ENCODE assay signal across 16 mouse cellular contexts in the genomic region with DNA sequence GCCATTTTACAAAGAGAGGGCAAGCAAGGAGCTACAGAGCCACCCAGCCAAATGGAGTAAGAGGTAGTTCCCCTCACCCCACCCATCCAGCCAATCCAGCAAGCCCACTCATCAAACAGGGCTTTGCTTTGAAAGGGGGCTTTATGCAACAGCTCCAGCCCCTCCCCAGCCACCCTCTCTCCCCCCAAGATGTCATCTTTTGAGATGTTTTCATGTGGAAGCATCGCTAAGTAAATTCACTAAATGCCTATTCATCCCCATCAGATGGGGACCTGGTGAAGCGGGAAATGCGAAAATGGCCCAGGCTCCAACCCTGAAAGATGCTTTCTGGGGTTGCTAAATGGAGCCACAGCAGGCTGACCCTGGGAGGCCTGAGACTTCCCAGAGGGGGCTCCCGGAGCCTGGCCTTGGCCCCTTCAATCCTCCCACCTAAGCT.
A peak's percentile ranks its signal among the peaks of the same experiment; 100 is the strongest.
DNase-seq lines count a peak whose midpoint lies in the region; ATAC-seq and TF ChIP-seq lines count a peak whose summit lies in the region.
"Had no signal": no experiment of that assay in that cellular context is flagged by ENCODE, and none has a peak within 500 bp of the region (broad histone marks: within the 10 kb centered on the region; RNA-seq: fewer than 3 reads in every experiment).

No protein-coding gene starts in this region.

- no peak overlapping the region for H3K4me3 ChIP-seq in left cerebral cortex, adult 2 months
- no peak overlapping the region for H3K4me3 ChIP-seq in forebrain, embryonic 13.5 days
- no peak overlapping the region for H3K4me3 ChIP-seq in hindbrain, embryonic 15.5 days
- H3K4me3 ChIP-seq in liver, embryonic 11.5 days (ENCODE audit: low read depth, low read length), result no peak overlapping the region
- H3K4me3 ChIP-seq: embryonic facial prominence, embryonic 13.5 days; liver, embryonic 13.5 days; stomach, embryonic 15.5 days had no signal

- no peak overlapping the region for H3K27ac ChIP-seq in left cerebral cortex, adult 2 months
- peak overlapping the region; percentile 67 for H3K27ac ChIP-seq in forebrain, embryonic 13.5 days
- H3K27ac ChIP-seq in hindbrain, embryonic 15.5 days (replicated peaks), result no peak overlapping the region
- H3K27ac ChIP-seq in liver, embryonic 11.5 days (ENCODE audit: low read depth, low read length), result no peak overlapping the region
- H3K27ac ChIP-seq: embryonic facial prominence, embryonic 13.5 days; kidney, postnatal 0 days; liver, embryonic 13.5 days; stomach, embryonic 15.5 days had no signal

- no peaks in the 10 kb centered on the region for H3K27me3 ChIP-seq in forebrain, embryonic 13.5 days
- no peaks in the 10 kb centered on the region for H3K27me3 ChIP-seq in hindbrain, embryonic 15.5 days
- no peaks in the 10 kb centered on the region for H3K27me3 ChIP-seq in liver, embryonic 11.5 days (replicated peaks; ENCODE audit: control insufficient read depth, insufficient read depth, low read length)
- H3K27me3 ChIP-seq: embryonic facial prominence, embryonic 13.5 days; liver, embryonic 13.5 days; Patski; stomach, embryonic 15.5 days had no signal

- no peak for TF ChIP-seq CTCF in left cerebral cortex, adult 2 months (IDR thresholded peaks at IDR 0.05)

- peaks cover 53% of the 10 kb centered on the region for H3K4me1 ChIP-seq in forebrain, embryonic 13.5 days
- peaks cover 26% of the 10 kb centered on the region for H3K4me1 ChIP-seq in hindbrain, embryonic 15.5 days (replicated peaks)
- H3K4me1 ChIP-seq in liver, embryonic 11.5 days (replicated peaks; ENCODE audit: control insufficient read depth, insufficient read depth, low read length), result no peaks in the 10 kb centered on the region
- H3K4me1 ChIP-seq: embryonic facial prominence, embryonic 13.5 days; liver, embryonic 13.5 days; stomach, embryonic 15.5 days had no signal

- no peaks in the 10 kb centered on the region for H3K36me3 ChIP-seq in forebrain, embryonic 13.5 days (ENCODE audit: poor library complexity, severe bottlenecking)
- H3K36me3 ChIP-seq in hindbrain, embryonic 15.5 days, result no peaks in the 10 kb centered on the region
- no peaks in the 10 kb centered on the region for H3K36me3 ChIP-seq in liver, embryonic 11.5 days (ENCODE audit: control insufficient read depth, insufficient read depth, low read length)
- H3K36me3 ChIP-seq: embryonic facial prominence, embryonic 13.5 days; liver, embryonic 13.5 days; stomach, embryonic 15.5 days had no signal

- intact Hi-C loops in left cerebral cortex, postnatal 4 days (cut with DNase I), result no loop called here
- intact Hi-C loops in left cerebral cortex, adult 2 months (cut with DNase I), result loop anchor here (10.0 kb wide), 1 partner anchor 974 kb away; no protein-coding TSS in a partner anchor

- peak; percentile 32 for DNase-seq in left cerebral cortex, postnatal 4 days
- no peak for DNase-seq in left cerebral cortex, adult 2 months (ENCODE audit: extremely low spot score in 1 of 2, low spot score in 2 of 2)
- DNase-seq in retina, embryonic 14.5 days (ENCODE audit: low spot score), result peak; percentile 77
- DNase-seq in urinary bladder, postnatal 10 days (ENCODE audit: low spot score), result no peak
- DNase-seq in ovary, postnatal 14 days (ENCODE audit: low spot score), result no peak
- DNase-seq in liver, embryonic 11.5 days (ENCODE audit: low spot score), result no peak
- DNase-seq: cerebellum, adult 2 months; liver, embryonic 13.5 days; lung, postnatal 10 days; thymus, postnatal 14 days had no signal

- ATAC-seq in forebrain, embryonic 13.5 days, result peak; percentile 89
- ATAC-seq in hindbrain, embryonic 15.5 days (ENCODE audit: low FRiP score, low read depth), result 0 out of 2 replicates have a peak, but pooled peaks have one; percentile 55
- ATAC-seq in liver, embryonic 11.5 days (replicated peaks; ENCODE audit: low FRiP score), result no peak
- ATAC-seq: Patski had no signal

- no peak overlapping the region for H3K9ac ChIP-seq in forebrain, embryonic 13.5 days
- H3K9ac ChIP-seq in hindbrain, embryonic 15.5 days, result no peak overlapping the region
- no peak overlapping the region for H3K9ac ChIP-seq in liver, embryonic 11.5 days (ENCODE audit: low read depth, low read length)
- H3K9ac ChIP-seq: embryonic facial prominence, embryonic 13.5 days; liver, embryonic 13.5 days; stomach, embryonic 15.5 days had no signal

- H3K4me2 ChIP-seq in forebrain, embryonic 13.5 days, result peak overlapping the region; percentile 0
- no peak overlapping the region for H3K4me2 ChIP-seq in hindbrain, embryonic 15.5 days
- no peak overlapping the region for H3K4me2 ChIP-seq in liver, embryonic 11.5 days
- H3K4me2 ChIP-seq: embryonic facial prominence, embryonic 13.5 days; liver, embryonic 13.5 days; stomach, embryonic 15.5 days had no signal

- no peaks in the 10 kb centered on the region for H3K9me3 ChIP-seq in forebrain, embryonic 13.5 days (replicated peaks)
- H3K9me3 ChIP-seq in hindbrain, embryonic 15.5 days, result no peaks in the 10 kb centered on the region
- H3K9me3 ChIP-seq in liver, embryonic 11.5 days (ENCODE audit: control insufficient read depth, low read length), result no peaks in the 10 kb centered on the region
- H3K9me3 ChIP-seq: embryonic facial prominence, embryonic 13.5 days; liver, embryonic 13.5 days; stomach, embryonic 15.5 days had no signal

- WGBS in forebrain, embryonic 13.5 days, result 11% methylated on average over 4 of the region's 4 CpGs
- WGBS in hindbrain, embryonic 15.5 days, result 21% methylated on average over 4 of the region's 4 CpGs
- 63% methylated on average over 4 of the region's 4 CpGs for WGBS in liver, embryonic 11.5 days

Comparison
In these comparisons a context has a peak if more than half of its experiments do, and no peak if none do; other contexts are left out.
1. DNase-seq: peak in left cerebral cortex, postnatal 4 days (single experiment) and retina, embryonic 14.5 days (single experiment); none in left cerebral cortex, adult 2 months (0 of 2), urinary bladder, postnatal 10 days (single experiment), ovary, postnatal 14 days (single experiment) and liver, embryonic 11.5 days (single experiment).